Mouse (Mus musculus) megakaryocyte, adult 5-6 weeks (primary cell): Measurements from ENCODE around the gene Glipr1l2. TPM values are rescaled to one million over a fixed set of nuclear protein-coding genes. Genes with fewer than 3 reads are reported as not detected.
"Not testable (repeated sequence)": the region's sequence is repeated elsewhere in the genome, so short reads cannot be mapped to it uniquely, and the experiment has no call there.

Experiments used
- ATAC-seq: 2 replicates; pipeline ENCODE4 v1.8.0; 2016; ENCODE audit warnings: mild to moderate bottlenecking, inconsistent platforms; ENCODE audit not compliant: poor library complexity, severe bottlenecking
- total RNA-seq, 2 experiments: library from RNA; stranded (forward) in 1 of 2; stranded (reverse) in 1 of 2; fragments of 153-499, 151-499 nt in 1 of 2; fragments of 221-1000, 200-1000 nt in 1 of 2; gene quantifications; 2 replicates each; pipeline versions ENCODE4 v1.2.3 to v1.2.4; 2015 to 2017

Glipr1l2 gene
- total RNA-seq (2015) (not detected in 2 replicates), total RNA-seq (2017) (not detected in 2 replicates)

- no peak for ATAC-seq
Observed at GRCm38 (mm10) chr10:112083157-112083556, at the start of gene Glipr1l2. Gene Glipr1l2, plus strand, starts transcription at chr10:112083354.

GRCm38 (mm10) chr10:112043523-112043922 is 39.6 kb upstream of the Glipr1l2 start:
- peak; percentile 76 for ATAC-seq

- ATAC-seq: not testable (repeated sequence)
Observed at GRCm38 (mm10) chr10:112044283-112044682, 38.9 kb upstream of the Glipr1l2 start.

- peak; percentile 96 for ATAC-seq
Observed at GRCm38 (mm10) chr10:112051220-112051619, 31.9 kb upstream of the Glipr1l2 start.

- ATAC-seq: peak; percentile 87
Observed at GRCm38 (mm10) chr10:112051956-112052355, 31.2 kb upstream of the Glipr1l2 start.

- ATAC-seq: peak; percentile 100
Observed at GRCm38 (mm10) chr10:112059702-112060582, 23.2 kb upstream of the Glipr1l2 start, which contains the start of gene Glipr1l1. Gene Glipr1l1, plus strand, starts transcription at chr10:112060189.

GRCm38 (mm10) chr10:112060583-112060934 is 22.6 kb upstream of the Glipr1l2 start:
- not testable (repeated sequence) for ATAC-seq

GRCm38 (mm10) chr10:112080044-112080443 is 3.1 kb upstream of the Glipr1l2 start:
- peak; percentile 60; the same call in 1 of the 2 replicates for ATAC-seq

- ATAC-seq: peak; percentile 46; the same call in 1 of the 2 replicates
Observed at GRCm38 (mm10) chr10:112105785-112106184, 22.6 kb downstream of the Glipr1l2 start.

- peak; percentile 67 for ATAC-seq
Observed at GRCm38 (mm10) chr10:112110401-112110800, 27.2 kb downstream of the Glipr1l2 start.

GRCm38 (mm10) chr10:112125090-112125489 is 41.9 kb downstream of the Glipr1l2 start:
- not testable (repeated sequence) for ATAC-seq

- not testable (repeated sequence) for ATAC-seq
Observed at GRCm38 (mm10) chr10:112127682-112128230, 44.6 kb downstream of the Glipr1l2 start.

- no peak for ATAC-seq
Observed at GRCm38 (mm10) chr10:112132194-112132593, 49.0 kb downstream of the Glipr1l2 start.

GRCm38 (mm10) chr10:112138050-112138870 is 55.1 kb downstream of the Glipr1l2 start:
- ATAC-seq: peak; percentile 67

- ATAC-seq: peak; percentile 30
Observed at GRCm38 (mm10) chr10:112138871-112139430, 55.8 kb downstream of the Glipr1l2 start.

GRCm38 (mm10) chr10:112139834-112140233 is 56.7 kb downstream of the Glipr1l2 start:
- ATAC-seq: peak; percentile 95

Other genes starting within 250 kb of the Glipr1l2 start
- 46.2 and 50.3 TPM in 2 replicates for gene Krr1, start 110.7 kb upstream of the Glipr1l2 start, total RNA-seq (2015)
- 29.0 and 33.3 TPM in 2 replicates for gene Krr1, start 110.7 kb upstream of the Glipr1l2 start, total RNA-seq (2017)
- 703 and 727 TPM in 2 replicates for gene Glipr1, start 80.7 kb upstream of the Glipr1l2 start, total RNA-seq (2015)
- gene Glipr1, start 80.7 kb upstream of the Glipr1l2 start, total RNA-seq (2017): 548 and 598 TPM in 2 replicates
- gene Glipr1l1, start 23.2 kb upstream of the Glipr1l2 start, total RNA-seq (2015): not detected in 2 replicates
- gene Glipr1l1, start 23.2 kb upstream of the Glipr1l2 start, total RNA-seq (2017): not detected in 2 replicates
- not detected in 2 replicates for gene Glipr1l3, start 77.0 kb downstream of the Glipr1l2 start, total RNA-seq (2015)
- gene Glipr1l3, start 77.0 kb downstream of the Glipr1l2 start, total RNA-seq (2017): not detected in 2 replicates
- not detected in 2 replicates for gene Caps2, start 80.3 kb downstream of the Glipr1l2 start, total RNA-seq (2015)
- not detected in 2 replicates for gene Caps2, start 80.3 kb downstream of the Glipr1l2 start, total RNA-seq (2017)
- not detected in 2 replicates for gene Kcnc2, start 187.8 kb downstream of the Glipr1l2 start, total RNA-seq (2015)
- not detected in 2 replicates for gene Kcnc2, start 187.8 kb downstream of the Glipr1l2 start, total RNA-seq (2017)